Mouse (Mus musculus): ENCODE measurements around the gene Rmnd5b. TPM values are rescaled to one million over a fixed set of nuclear protein-coding genes. Genes with fewer than 3 reads are reported as not detected.

Gene Rmnd5b
- 62.3 and 86.2 TPM in 2 replicates for polyA plus RNA-seq (2021; fragmentation: Nextera tagmentation)
- long read RNA-seq, experiment 1, transcript Rmnd5b-201 (10 exons, 1,946 nt) = major isoform, 359 of 420 reads
- long read RNA-seq, experiment 1, partial matches to known transcripts = 16 of 420 reads
- long read RNA-seq, experiment 1, other reads (novel, unspliced or antisense) = 44 of 420 reads
- long read RNA-seq, experiment 2, transcript Rmnd5b-201 (10 exons, 1,946 nt) = major isoform, 102 of 127 reads
- long read RNA-seq, experiment 2, partial matches to known transcripts = 15 of 127 reads
- long read RNA-seq, experiment 2, other reads (novel, unspliced or antisense) = 10 of 127 reads

GRCm38 (mm10) chr11:51635525-51636322, at the start of gene Rmnd5b:
Gene Rmnd5b (minus strand): TSS chr11:51635896.

GRCm38 (mm10) chr11:51650691-51651515, 15.2 kb upstream of the Rmnd5b start, which contains the start of the genes N4bp3 and D930048N14Rik:
Gene N4bp3 (minus strand): TSS chr11:51650842.
Gene D930048N14Rik (plus strand): TSS chr11:51650954.

GRCm38 (mm10) chr11:51619409-51620060, 16.2 kb downstream of the Rmnd5b start, which contains the start of gene Nhp2:
Gene Nhp2 (plus strand): TSS chr11:51619735.

GRCm38 (mm10) chr11:51606447-51607095, 29.1 kb downstream of the Rmnd5b start, which contains the start of gene Hnrnpab:
Gene Hnrnpab (minus strand): TSS chr11:51606847.

GRCm38 (mm10) chr11:51584431-51585248, 51.1 kb downstream of the Rmnd5b start, which contains the start of gene Phykpl:
Gene Phykpl (plus strand): TSS chr11:51584757.

Other genes with a start within 250 kb of the Rmnd5b start
- 2.6 and 3.7 TPM in 2 replicates for gene Phykpl, start 51.1 kb downstream of the Rmnd5b start, polyA plus RNA-seq (2021; fragmentation: Nextera tagmentation)
- 17.6 and 97.7 TPM in 2 replicates for gene Hnrnpab, start 29.0 kb downstream of the Rmnd5b start, polyA plus RNA-seq (2021; fragmentation: Nextera tagmentation)
- gene Nhp2, start 16.2 kb downstream of the Rmnd5b start, polyA plus RNA-seq (2021; fragmentation: Nextera tagmentation) = 172 and 201 TPM in 2 replicates
- 9.5 and 12.9 TPM in 2 replicates for gene N4bp3, start 14.9 kb upstream of the Rmnd5b start, polyA plus RNA-seq (2021; fragmentation: Nextera tagmentation)
- 0.31 and 0.43 TPM in 2 replicates for gene D930048N14Rik, start 15.1 kb upstream of the Rmnd5b start, polyA plus RNA-seq (2021; fragmentation: Nextera tagmentation)
- gene 0610009B22Rik, start 53.0 kb upstream of the Rmnd5b start, polyA plus RNA-seq (2021; fragmentation: Nextera tagmentation) = 110 and 117 TPM in 2 replicates
- gene Sec24a, start 127.7 kb upstream of the Rmnd5b start, polyA plus RNA-seq (2021; fragmentation: Nextera tagmentation) = 5.9 and 10.9 TPM in 2 replicates
- gene Sar1b, start 127.8 kb upstream of the Rmnd5b start, polyA plus RNA-seq (2021; fragmentation: Nextera tagmentation) = 187 and 233 TPM in 2 replicates
- gene Jade2, start 221.8 kb upstream of the Rmnd5b start, polyA plus RNA-seq (2021; fragmentation: Nextera tagmentation) = 5.1 and 7.4 TPM in 2 replicates

All from left cerebral cortex, adult 6 months (tissue).